Mouse (Mus musculus) CH12.LX (cell line): ENCODE data around the gene Muc13. TPM values are rescaled to one million over a fixed set of nuclear protein-coding genes. Genes with fewer than 3 reads are reported as not detected.

Experiments used
- DNase-seq: peaks from one replicate; pipeline ENCODE4 v3.0.0-alpha.2; 2013; ENCODE audit errors: extremely low read depth
- H3K27ac ChIP-seq: 2 replicates; pipeline ENCODE4 v1.5.1; 2012; ENCODE audit warnings: low read depth, mild to moderate bottlenecking, control low read depth, moderate library complexity; ENCODE audit not compliant: insufficient read depth
- H3K27me3 ChIP-seq: replicated peaks from 2 replicates; pipeline ENCODE3; 2012; ENCODE audit warnings: inconsistent platforms
- H3K36me3 ChIP-seq, 2 experiments: replicated peaks in 1 of 2; 2 replicates each; pipeline versions ENCODE3 to v1.6.1; 2012; ENCODE audit warnings: inconsistent platforms in 1 of 2, low read length in 1 of 2, mild to moderate bottlenecking in 1 of 2, mixed read lengths in 1 of 2, moderate library complexity in 1 of 2; ENCODE audit not compliant: control insufficient read depth in 1 of 2, insufficient read depth in 1 of 2
- H3K4me1 ChIP-seq, 2 experiments: 2 replicates each; pipeline ENCODE4 v1.6.1; 2012; ENCODE audit warnings: inconsistent platforms in 1 of 2, moderate library complexity in 1 of 2; ENCODE audit not compliant: insufficient read depth in 2 of 2, control insufficient read depth in 1 of 2
- H3K4me2 ChIP-seq: 2 replicates; pipeline ENCODE4 v1.6.1; 2012; ENCODE audit warnings: low read depth, mild to moderate bottlenecking, control low read depth; ENCODE audit not compliant: poor library complexity, insufficient read depth, severe bottlenecking
- H3K4me3 ChIP-seq, 3 experiments: fragments of 150-350 bp in 1 of 3; sonication (generic) in 1 of 3; replicated peaks in 1 of 3; 2 replicates each; pipeline versions ENCODE3 to v1.5.1; 2011 to 2012; ENCODE audit warnings: low read depth in 2 of 3, low read length in 2 of 3, mild to moderate bottlenecking in 2 of 3, moderate library complexity in 2 of 3, control low read depth in 1 of 3, improper control_type of control experiment in 1 of 3, inconsistent platforms in 1 of 3, mixed read lengths in 1 of 3; ENCODE audit not compliant: poor library complexity in 1 of 3
- H3K79me2 ChIP-seq: replicated peaks from 2 replicates; pipeline ENCODE4 v1.6.1; 2012; ENCODE audit warnings: mild to moderate bottlenecking, moderate library complexity; ENCODE audit not compliant: control insufficient read depth, poor library complexity, insufficient read depth, severe bottlenecking; ENCODE audit errors: extremely low read depth
- H3K9ac ChIP-seq: 2 replicates; pipeline ENCODE4 v1.6.1; 2012; ENCODE audit warnings: low read depth, mild to moderate bottlenecking, control low read depth, moderate library complexity; ENCODE audit not compliant: insufficient read depth
- H3K9me3 ChIP-seq: replicated peaks from 2 replicates; pipeline ENCODE3; 2012; ENCODE audit warnings: low read length, inconsistent platforms, mixed read lengths
- CHD1 ChIP-seq: IDR thresholded peaks from 2 replicates; pipeline ENCODE4 v1.6.1; 2012; ENCODE audit warnings: low read depth, low read length, improper control_type of control experiment, inconsistent platforms
- CHD2 ChIP-seq: IDR thresholded peaks from 2 replicates; pipeline ENCODE4 v1.6.1; 2011; ENCODE audit warnings: low read length, improper control_type of control experiment
- CTCF ChIP-seq, 2 experiments: IDR thresholded peaks in 1 of 2; conservative IDR thresholded peaks in 1 of 2; 2 replicates each; pipeline ENCODE4 v1.5.1; 2011 to 2012; ENCODE audit warnings: low read depth in 2 of 2, low read length in 2 of 2, improper control_type of control experiment in 1 of 2, inconsistent platforms in 1 of 2, mild to moderate bottlenecking in 1 of 2, moderate library complexity in 1 of 2
- E2F4 ChIP-seq: IDR thresholded peaks from 2 replicates; pipeline ENCODE4 v1.6.1; 2011; ENCODE audit warnings: low read depth, low read length, improper control_type of control experiment; ENCODE audit not compliant: insufficient replicate concordance
- ELF1 ChIP-seq: IDR thresholded peaks from 2 replicates; pipeline ENCODE4 v1.6.1; 2014; ENCODE audit warnings: low read depth, mild to moderate bottlenecking, inconsistent platforms, low read length, improper control_type of control experiment
- EP300 ChIP-seq: IDR thresholded peaks from 2 replicates; pipeline ENCODE4 v1.6.1; 2011; ENCODE audit warnings: low read length, improper control_type of control experiment
- ETS1 ChIP-seq: conservative IDR thresholded peaks from 2 replicates; pipeline ENCODE4 v1.6.1; 2012; ENCODE audit warnings: low read depth, mild to moderate bottlenecking, inconsistent platforms, low read length, improper control_type of control experiment, moderate library complexity
- GABPA ChIP-seq: IDR thresholded peaks from 2 replicates; pipeline ENCODE4 v1.6.1; 2012; ENCODE audit warnings: low read depth, low read length, improper control_type of control experiment, inconsistent platforms; ENCODE audit not compliant: insufficient replicate concordance
- HCFC1 ChIP-seq: IDR thresholded peaks from 2 replicates; pipeline ENCODE4 v1.6.1; 2012; ENCODE audit warnings: low read depth, mild to moderate bottlenecking, inconsistent platforms, low read length, improper control_type of control experiment
- IRF4 ChIP-seq: IDR thresholded peaks from 2 replicates; pipeline ENCODE4 v1.6.1; 2014; ENCODE audit warnings: low read depth, mild to moderate bottlenecking, inconsistent platforms, low read length, improper control_type of control experiment
- JUN ChIP-seq: IDR thresholded peaks from 2 replicates; pipeline ENCODE4 v1.6.1; 2011; ENCODE audit warnings: low read depth, mild to moderate bottlenecking, low read length, improper control_type of control experiment, moderate library complexity; ENCODE audit not compliant: insufficient read depth
- JUND ChIP-seq: conservative IDR thresholded peaks from 2 replicates; pipeline ENCODE4 v1.6.1; 2011; ENCODE audit warnings: low read depth, low read length, improper control_type of control experiment
- MAFK ChIP-seq: IDR thresholded peaks from 2 replicates; pipeline ENCODE4 v1.6.1; 2011; ENCODE audit warnings: low read length, improper control_type of control experiment; ENCODE audit not compliant: insufficient replicate concordance
- MAX ChIP-seq: IDR thresholded peaks from 2 replicates; pipeline ENCODE4 v1.6.1; 2011; ENCODE audit warnings: low read length, improper control_type of control experiment
- MAZ ChIP-seq: IDR thresholded peaks from 2 replicates; pipeline ENCODE4 v1.6.1; 2012; ENCODE audit warnings: low read depth, mild to moderate bottlenecking, inconsistent platforms, low read length, improper control_type of control experiment, moderate library complexity
- MEF2A ChIP-seq: IDR thresholded peaks from 2 replicates; pipeline ENCODE4 v1.6.1; 2014; ENCODE audit warnings: low read depth, mild to moderate bottlenecking, inconsistent platforms, low read length, improper control_type of control experiment, borderline replicate concordance
- MYC ChIP-seq: IDR thresholded peaks from 2 replicates; pipeline ENCODE4 v1.6.1; 2011; ENCODE audit warnings: low read depth, mild to moderate bottlenecking, improper control_type of control experiment, low read length
- NELFE ChIP-seq: IDR thresholded peaks from 2 replicates; pipeline ENCODE4 v1.6.1; 2011; ENCODE audit warnings: low read depth, low read length, improper control_type of control experiment
- NRF1 ChIP-seq: IDR thresholded peaks from 2 replicates; pipeline ENCODE4 v1.6.1; 2014; ENCODE audit warnings: low read depth, mild to moderate bottlenecking, inconsistent platforms, low read length, improper control_type of control experiment, moderate library complexity
- PAX5 ChIP-seq: IDR thresholded peaks from 2 replicates; pipeline ENCODE4 v1.6.1; 2012; ENCODE audit warnings: low read length, inconsistent platforms, mixed read lengths
- POLR2A ChIP-seq: IDR thresholded peaks from 2 replicates; pipeline ENCODE4 v1.6.1; 2011; ENCODE audit warnings: low read depth, mild to moderate bottlenecking, improper control_type of control experiment, low read length
- POLR2AphosphoS2 ChIP-seq: IDR thresholded peaks from 2 replicates; pipeline ENCODE4 v1.6.1; 2011; ENCODE audit warnings: low read depth, low read length, improper control_type of control experiment
- RAD21 ChIP-seq: IDR thresholded peaks from 2 replicates; pipeline ENCODE4 v1.6.1; 2011; ENCODE audit warnings: low read depth, mild to moderate bottlenecking, low read length, improper control_type of control experiment, moderate library complexity
- SIN3A ChIP-seq: IDR thresholded peaks from 2 replicates; pipeline ENCODE4 v1.6.1; 2012; ENCODE audit warnings: low read length, improper control_type of control experiment, inconsistent platforms
- SMC3 ChIP-seq: IDR thresholded peaks from 2 replicates; pipeline ENCODE4 v1.6.1; 2011; ENCODE audit warnings: low read depth, low read length, improper control_type of control experiment
- TBP ChIP-seq: conservative IDR thresholded peaks from 2 replicates; pipeline ENCODE4 v1.6.1; 2011; ENCODE audit warnings: low read depth, low read length, improper control_type of control experiment
- TCF12 ChIP-seq: IDR thresholded peaks from 2 replicates; pipeline ENCODE4 v1.6.1; 2014; ENCODE audit warnings: low read depth, mild to moderate bottlenecking, inconsistent platforms, low read length, improper control_type of control experiment
- UBTF ChIP-seq: IDR thresholded peaks from 2 replicates; pipeline ENCODE4 v1.6.1; 2012; ENCODE audit warnings: low read depth, mild to moderate bottlenecking, inconsistent platforms, low read length, improper control_type of control experiment, moderate library complexity
- USF1 ChIP-seq: IDR thresholded peaks from 2 replicates; pipeline ENCODE4 v1.6.1; 2014; ENCODE audit warnings: low read depth, mild to moderate bottlenecking, inconsistent platforms, low read length, improper control_type of control experiment
- ZMIZ1 ChIP-seq: IDR thresholded peaks from 2 replicates; pipeline ENCODE4 v1.6.1; 2012; ENCODE audit warnings: low read depth, mild to moderate bottlenecking, inconsistent platforms, low read length, improper control_type of control experiment
- ZNF384 ChIP-seq: IDR thresholded peaks from 2 replicates; pipeline ENCODE4 v1.6.1; 2012; ENCODE audit warnings: low read depth, low read length, improper control_type of control experiment, inconsistent platforms
- dilution Hi-C: fragments of 300-500 bp; cut with MboI; formaldehyde crosslinking; loops from 2 replicates; pipeline ENCODE4 v1.14.3; 2020; ENCODE audit warnings: low sequenced_read_pairs; ENCODE audit not compliant: extremely low pct_unique_long_range_greater_than_20kb, extremely low pct_ligation_motif_present
- in situ Hi-C: fragments of 300-500 bp; cut with MboI; formaldehyde crosslinking; loops from 3 replicates; pipeline ENCODE4 v1.14.3; 2019; ENCODE audit warnings: low sequenced_read_pairs, low pct_ligation_motif_present, low pct_unique_long_range_greater_than_20kb, mixed read lengths
- polyA plus RNA-seq: library from polyadenylated mRNA; unstranded; fragments of >175 nt; gene quantifications from 2 replicates; pipeline ENCODE4 v1.2.1, GENCODE M21; 2012; ENCODE audit warnings: low read depth; ENCODE audit not compliant: insufficient read length
- total RNA-seq, 2 experiments: library from RNA; depleted of rRNA; stranded (reverse); fragments of 300-350 nt in 1 of 2; fragments of >200 nt in 1 of 2; gene quantifications; 2 replicates each; pipeline ENCODE4 v1.2.3; 2012 to 2014

Gene Muc13
- total and polyA plus RNA-seq, 3 experiments: not detected

- Histone ChIP-seq H3K9me3 (no peaks in the 10 kb centered on the region), H3K36me3 (no peaks in the 10 kb centered on the region), H3K27me3 (peaks cover 41% of the 10 kb centered on the region), H3K79me2 (no peaks in the 10 kb centered on the region), H3K4me1 (peaks cover 3 to 22% of the 10 kb centered on the region in 2 experiments), H3K27ac (peak overlapping the region; percentile 40; the same call in 1 of the 2 replicates), H3K9ac (peak overlapping the region; percentile 21; the same call in 1 of the 2 replicates), H3K4me2 (peak overlapping the region; percentile 62), H3K4me3 (peak overlapping the region in 1 of 3 experiments; percentile 16)
- dilution Hi-C loops (no loop called here), in situ Hi-C loops (no loop called here)
- DNase-seq: no peak
- no peak for TF ChIP-seq PAX5
- no peak for TF ChIP-seq TBP
- TF ChIP-seq SIN3A: no peak
- TF ChIP-seq JUN: no peak
- no peak for TF ChIP-seq MAX
- no peak for TF ChIP-seq UBTF
- no peak for TF ChIP-seq CHD1
- no peak for TF ChIP-seq MEF2A
- TF ChIP-seq USF1: no peak
Measured at GRCm38 (mm10) chr16:33832057-33832456, 38.2 kb downstream of the Muc13 start.

GRCm38 (mm10) chr16:33832728-33833428, 39.0 kb downstream of the Muc13 start:
- Histone ChIP-seq H3K27me3 (peaks cover 33% of the 10 kb centered on the region), H3K79me2 (no peaks in the 10 kb centered on the region), H3K4me1 (peaks cover 7 to 22% of the 10 kb centered on the region in 2 experiments), H3K9ac (peak overlapping the region; percentile 43), H3K9me3 (no peaks in the 10 kb centered on the region), H3K4me3 (peak overlapping the region in 2 of 3 experiments; percentile 20 to 40), H3K36me3 (no peaks in the 10 kb centered on the region), H3K27ac (peak overlapping the region; percentile 39), H3K4me2 (peak overlapping the region; percentile 62)
- DNase-seq: no peak
- dilution Hi-C loops: no loop called here
- in situ Hi-C loops: no loop called here
- TF ChIP-seq JUND (no peak), EP300 (no peak), USF1 (no peak), NRF1 (no peak), IRF4 (peak; percentile 58; the same call in 1 of the 2 replicates), MAZ (no peak), E2F4 (no peak), POLR2A (peak; percentile 60), CHD2 (peak; percentile 48), ZNF384 (no peak), TBP (0 out of 2 replicates have a peak, but pooled peaks have one; percentile 18), SMC3 (no peak), MEF2A (no peak), PAX5 (no peak), SIN3A (no peak), MYC (no peak; the same call in 1 of the 2 replicates), UBTF (no peak), POLR2AphosphoS2 (no peak), JUN (no peak), ETS1 (no peak), ELF1 (peak; percentile 59; the same call in 1 of the 2 replicates), MAFK (no peak), NELFE (no peak; the same call in 1 of the 2 replicates), TCF12 (peak; percentile 27; the same call in 1 of the 2 replicates), CTCF (conservative IDR thresholded peaks at IDR 0.05 in 1 of 2, IDR thresholded peaks at IDR 0.05 in 1 of 2; ENCODE audit: low read depth in 2 of 2, low read length in 2 of 2) (no peak), ZMIZ1 (peak; percentile 48; the same call in 1 of the 2 replicates), HCFC1 (no peak), CHD1 (no peak), GABPA (no peak), RAD21 (no peak)
